Mouse (Mus musculus) lung, postnatal 0 days (tissue): ENCODE data around the gene Osm. TPM values are rescaled to one million over a fixed set of nuclear protein-coding genes. Genes with fewer than 3 reads are reported as not detected.

ENCODE experiments used
- ATAC-seq: fragments of 200-750 bp; cut with Nextera tagmentation; 2 replicates; pipeline ENCODE4 v1.8.0; 2017; ENCODE audit warnings: moderate library complexity
- DNase-seq: peaks from one replicate; pipeline ENCODE4 v3.0.0-alpha.2; 2016; ENCODE audit warnings: low spot score
- H3K27ac ChIP-seq: fragments of 300-500 bp; sonication (generic); 2 replicates; pipeline ENCODE4 v1.5.1; 2014; ENCODE audit warnings: antibody characterized with exemption, mild to moderate bottlenecking, low read length, mixed read lengths
- H3K27me3 ChIP-seq: fragments of 300-500 bp; sonication (generic); replicated peaks from 2 replicates; pipeline ENCODE4 v1.6.1; 2014; ENCODE audit warnings: low read length, mixed read lengths; ENCODE audit not compliant: insufficient read depth
- H3K36me3 ChIP-seq: fragments of 300-500 bp; sonication (generic); 2 replicates; pipeline ENCODE4 v1.6.1; 2014; ENCODE audit warnings: low read length, mixed read lengths; ENCODE audit not compliant: insufficient read depth
- H3K4me1 ChIP-seq: fragments of 300-500 bp; sonication (generic); 2 replicates; pipeline ENCODE4 v1.6.1; 2014; ENCODE audit warnings: antibody characterized with exemption, low read depth, low read length, mixed read lengths; ENCODE audit not compliant: insufficient read depth
- H3K4me2 ChIP-seq: fragments of 300-500 bp; sonication (generic); replicated peaks from 2 replicates; pipeline ENCODE4 v1.6.1; 2014; ENCODE audit warnings: low read depth, mild to moderate bottlenecking, low read length, moderate library complexity, mixed read lengths
- H3K4me3 ChIP-seq: fragments of 300-500 bp; sonication (generic); 2 replicates; pipeline ENCODE4 v1.5.1; 2014; ENCODE audit warnings: low read depth, low read length
- H3K9ac ChIP-seq: fragments of 300-500 bp; sonication (generic); replicated peaks from 2 replicates; pipeline ENCODE4 v1.6.1; 2014; ENCODE audit warnings: low read depth, mild to moderate bottlenecking
- H3K9me3 ChIP-seq: fragments of 300-500 bp; sonication (generic); 2 replicates; pipeline ENCODE4 v1.6.1; 2016; ENCODE audit warnings: low read length, mixed read lengths
- CTCF ChIP-seq: IDR thresholded peaks from 2 replicates; pipeline ENCODE4 v1.5.1; 2016; ENCODE audit warnings: antibody characterized with exemption, mild to moderate bottlenecking
- EP300 ChIP-seq: IDR thresholded peaks from 2 replicates; pipeline ENCODE4 v1.6.1; 2016; ENCODE audit warnings: antibody characterized with exemption, mild to moderate bottlenecking, control low read depth
- WGBS: fragments of 180-500 bp; shearing (Covaris S2); extraction: QIAGEN DNeasy Blood & Tissue Kit; methylation state at CpG from one replicate; pipeline ENCODE4 v1.1.7; 2014; 5-methylcytosine and 5-hydroxymethylcytosine counted together
- polyA plus RNA-seq: library from polyadenylated mRNA; unstranded; fragments of >200 nt; fragmentation: Nextera tagmentation; extraction: Ambion mirVana; gene quantifications from 2 replicates; pipeline ENCODE4 v1.2.1, GENCODE M21; 2015

Gene Osm
- 0.69 and 1.3 TPM in 2 replicates for polyA plus RNA-seq

DNA sequence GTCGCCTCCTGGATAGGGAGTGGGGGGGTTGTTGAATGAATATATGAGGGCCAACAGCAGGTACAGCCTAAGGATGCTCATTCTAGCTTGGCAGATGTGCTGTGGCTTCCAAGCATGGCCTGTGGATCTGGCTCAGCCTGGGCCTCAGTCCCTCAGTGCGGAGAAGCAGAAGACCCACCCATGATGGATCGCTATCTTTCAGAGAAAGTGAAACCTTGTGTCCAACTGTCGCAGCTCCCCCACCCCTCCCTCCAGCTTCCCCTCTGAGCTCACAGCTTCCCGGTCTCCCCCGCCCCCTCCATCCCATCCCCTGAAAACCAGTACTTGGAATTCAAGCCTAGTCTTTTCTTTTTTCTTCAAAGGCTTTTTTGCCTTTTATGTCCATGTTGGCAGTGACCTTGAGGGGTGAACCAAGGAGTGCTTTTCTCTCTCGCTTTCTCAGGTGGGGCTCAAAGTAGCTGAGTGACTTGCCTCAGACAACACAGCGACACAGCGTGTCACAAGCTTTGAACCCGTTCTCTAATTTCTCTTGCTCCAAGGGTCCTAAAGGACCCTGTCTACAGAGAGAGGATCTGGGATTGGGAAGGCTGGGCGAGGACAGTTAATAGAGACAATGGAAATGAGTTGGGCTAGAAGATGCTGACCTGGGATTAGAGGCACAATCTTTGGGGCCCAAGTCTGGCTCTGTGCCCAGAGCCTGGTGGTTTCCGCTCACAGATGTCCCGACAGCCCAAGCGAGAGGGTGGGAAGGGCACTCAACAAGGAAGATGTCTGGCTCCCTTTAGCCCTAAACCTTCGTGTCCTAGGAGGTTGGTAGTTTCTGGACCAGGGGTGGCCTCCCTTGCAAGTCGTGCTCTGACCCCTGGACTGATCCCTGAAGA is at the start of gene Osm:
Gene Osm, plus strand, starts transcription at position 756 of the 881 bp plus-strand sequence.
- Histone ChIP-seq H3K36me3 (no peaks in the 10 kb centered on the region), H3K27ac (no peak within 1 kb of the TSS), H3K4me3 (0 out of 2 replicates have a peak within 1 kb of the TSS, but pooled peaks have one; percentile 10), H3K27me3 (no peaks in the 10 kb centered on the region), H3K9me3 (no peaks in the 10 kb centered on the region), H3K9ac (no peak within 1 kb of the TSS), H3K4me1 (no peaks in the 10 kb centered on the region), H3K4me2 (no peak within 1 kb of the TSS)
- ATAC-seq (no peak), DNase-seq (no peak)
- TF ChIP-seq CTCF: no peak
- no peak for TF ChIP-seq EP300
- 59% methylated on average over 16 of the region's 16 CpGs for WGBS

DNA sequence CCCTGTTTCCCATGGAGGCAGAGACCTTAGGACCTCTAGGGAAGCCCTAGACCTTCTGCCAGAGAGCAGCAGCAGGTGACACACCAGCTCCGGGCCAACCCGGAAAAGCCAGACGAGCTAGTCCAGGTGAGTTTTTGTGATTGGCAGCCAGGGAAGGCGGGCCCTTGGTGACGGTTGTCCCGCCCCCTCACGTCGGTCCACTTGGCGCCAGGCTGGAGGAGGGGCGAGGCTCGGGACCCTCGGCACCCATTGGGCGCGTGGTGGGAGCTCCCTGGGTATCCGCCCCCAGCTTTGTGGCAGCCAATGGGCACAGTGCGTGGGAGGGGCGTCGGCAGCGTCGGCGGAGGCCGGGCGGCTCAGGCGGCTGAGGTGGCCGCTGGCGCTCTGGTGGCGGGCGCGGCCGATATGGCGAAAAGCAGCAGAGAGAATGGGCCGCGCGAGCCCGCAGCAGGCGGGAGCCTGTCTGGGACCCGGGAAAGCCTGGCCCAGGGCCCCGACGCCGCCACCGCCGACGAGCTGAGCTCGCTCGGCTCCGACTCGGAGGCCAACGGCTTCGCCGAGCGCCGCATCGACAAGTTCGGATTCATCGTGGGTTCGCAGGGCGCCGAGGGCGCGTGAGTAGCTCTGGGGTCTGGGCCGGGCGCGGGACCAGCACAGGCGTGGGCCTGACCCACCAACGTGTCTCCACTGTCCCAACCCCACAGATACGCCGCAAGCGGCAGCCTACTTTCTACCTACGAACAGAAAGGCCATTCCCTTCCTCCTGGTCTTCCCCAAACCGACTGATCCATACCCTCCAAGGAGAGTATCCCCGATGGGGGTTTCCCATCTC is 49.5 kb upstream of the Osm start, which contains the start of gene Tbc1d10a:
Gene Tbc1d10a, plus strand, starts transcription at position 304 of the 832 bp plus-strand sequence.
- Histone ChIP-seq H3K4me3 (peak within 1 kb of the TSS; percentile 84), H3K9ac (peak within 1 kb of the TSS; percentile 91), H3K27me3 (no peaks in the 10 kb centered on the region), H3K27ac (peak within 1 kb of the TSS; percentile 84), H3K9me3 (no peaks in the 10 kb centered on the region), H3K36me3 (no peaks in the 10 kb centered on the region), H3K4me2 (peak within 1 kb of the TSS; percentile 94), H3K4me1 (peaks cover 21% of the 10 kb centered on the region; the same call in 1 of the 2 replicates)
- WGBS: 3% methylated on average over 64 of the region's 71 CpGs
- DNase-seq: peak; percentile 99
- ATAC-seq: peak; percentile 100
- TF ChIP-seq CTCF: no peak; the same call in 1 of the 2 replicates
- no peak for TF ChIP-seq EP300

DNA sequence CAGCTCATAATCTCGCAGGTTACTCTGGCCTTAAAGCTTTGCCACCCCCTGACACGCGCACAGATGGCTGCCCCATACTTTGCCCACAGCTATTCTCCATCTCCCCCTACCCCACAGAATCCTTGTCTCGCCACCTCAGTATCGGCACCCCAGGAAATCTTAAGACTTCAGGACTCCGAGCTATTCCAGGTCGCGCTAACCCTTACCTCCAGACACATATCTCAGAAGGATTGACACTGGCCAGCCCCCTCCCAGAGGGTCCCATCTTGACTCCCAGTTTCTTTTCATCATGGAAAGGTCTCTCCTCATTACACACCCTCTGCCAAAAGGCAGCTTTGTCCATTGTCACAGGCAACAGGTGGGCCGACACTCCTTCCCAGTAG is 48.9 kb upstream of the Osm start:
- peak overlapping the region; percentile 94 for H3K4me2 ChIP-seq
- H3K36me3 ChIP-seq: no peaks in the 10 kb centered on the region
- WGBS: 11% methylated on average over 9 of the region's 9 CpGs
- DNase-seq (no peak), ATAC-seq (no peak)
- TF ChIP-seq EP300 (no peak), CTCF (no peak)
- H3K27ac ChIP-seq: peak overlapping the region; percentile 84; the same call in 1 of the 2 replicates
- H3K9me3 ChIP-seq: no peaks in the 10 kb centered on the region
- H3K9ac ChIP-seq: peak overlapping the region; percentile 91
- no peaks in the 10 kb centered on the region for H3K27me3 ChIP-seq
- peak overlapping the region; percentile 84 for H3K4me3 ChIP-seq
- H3K4me1 ChIP-seq: peaks cover 21% of the 10 kb centered on the region; the same call in 1 of the 2 replicates

DNA sequence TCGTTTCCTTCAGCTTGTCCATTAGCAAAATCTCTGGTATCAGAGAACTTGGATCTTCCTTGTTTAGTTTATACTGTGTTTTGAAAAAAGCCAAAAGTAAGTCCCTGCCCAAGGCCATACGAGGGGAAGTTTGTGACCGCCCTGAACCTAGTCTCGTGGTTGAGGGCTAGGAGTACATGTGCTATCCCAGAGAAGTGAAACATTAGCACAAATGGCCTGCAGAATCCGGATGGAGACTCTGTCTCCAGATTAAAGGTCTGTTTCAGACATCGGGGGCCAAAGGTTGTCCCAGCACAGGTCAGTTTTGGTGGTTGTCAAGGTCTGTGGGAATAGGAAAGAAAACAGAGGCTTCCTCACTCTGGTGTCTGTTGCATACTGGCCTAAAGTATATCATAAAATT is 47.0 kb upstream of the Osm start:
- Histone ChIP-seq H3K4me2 (no peak overlapping the region), H3K4me3 (no peak overlapping the region), H3K9ac (no peak overlapping the region), H3K9me3 (no peaks in the 10 kb centered on the region), H3K4me1 (peaks cover 21% of the 10 kb centered on the region; the same call in 1 of the 2 replicates), H3K27me3 (no peaks in the 10 kb centered on the region), H3K27ac (no peak overlapping the region), H3K36me3 (no peaks in the 10 kb centered on the region)
- DNase-seq (no peak), ATAC-seq (no peak)
- WGBS: 82% methylated on average over 6 of the region's 6 CpGs
- TF ChIP-seq CTCF (no peak), EP300 (no peak)

DNA sequence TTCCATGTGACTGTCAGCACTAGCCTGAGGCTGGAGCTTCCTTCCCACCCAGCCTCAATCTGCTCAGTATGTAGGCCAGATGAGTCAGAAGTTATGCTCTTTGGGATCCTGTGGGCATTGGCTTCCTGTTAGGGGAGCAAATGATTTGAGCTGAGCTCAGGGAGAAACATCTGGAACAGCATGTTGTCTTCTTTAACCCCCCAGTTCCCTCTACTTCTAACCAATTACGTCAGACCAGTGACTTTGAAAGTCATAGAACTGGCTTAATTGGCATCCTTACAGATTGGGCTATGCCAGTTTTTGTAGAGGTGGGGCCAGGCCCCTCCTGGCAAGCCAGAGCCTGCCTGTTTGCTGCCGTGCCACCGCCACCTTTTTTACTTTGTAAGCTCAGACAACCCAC is 45.5 kb upstream of the Osm start:
- no peak overlapping the region for H3K27ac ChIP-seq
- H3K4me1 ChIP-seq: peaks cover 21% of the 10 kb centered on the region; the same call in 1 of the 2 replicates
- H3K36me3 ChIP-seq: no peaks in the 10 kb centered on the region
- ATAC-seq (no peak), DNase-seq (peak; percentile 49)
- no peak overlapping the region for H3K4me2 ChIP-seq
- H3K9ac ChIP-seq: no peak overlapping the region
- WGBS: 57% methylated on average over 3 of the region's 3 CpGs
- no peak overlapping the region for H3K4me3 ChIP-seq
- TF ChIP-seq CTCF (no peak), EP300 (no peak)
- no peaks in the 10 kb centered on the region for H3K27me3 ChIP-seq
- H3K9me3 ChIP-seq: no peaks in the 10 kb centered on the region

DNA sequence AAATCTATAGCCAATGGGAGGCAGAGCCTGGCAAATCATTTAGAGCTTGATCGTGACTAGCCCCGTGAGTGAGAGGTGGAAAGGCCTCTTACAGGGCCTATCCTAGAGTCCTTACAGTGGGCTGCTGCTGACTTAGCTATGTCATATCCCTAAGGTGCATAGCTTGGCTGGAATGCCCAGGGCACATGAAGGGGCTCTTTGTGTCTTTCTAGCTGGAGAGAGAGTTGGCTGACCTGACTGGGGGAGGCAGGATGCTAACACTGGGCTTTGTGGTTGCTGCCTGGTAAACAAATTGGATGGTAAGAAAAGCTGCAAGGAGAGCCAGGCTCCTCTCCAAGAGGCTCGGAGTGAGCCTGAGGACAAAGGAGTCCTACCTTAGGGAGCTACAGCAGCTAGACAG is 43.5 kb upstream of the Osm start:
- DNase-seq (no peak), ATAC-seq (no peak)
- TF ChIP-seq EP300: no peak
- TF ChIP-seq CTCF: no peak
- Histone ChIP-seq H3K4me1 (peaks cover 14% of the 10 kb centered on the region; the same call in 1 of the 2 replicates), H3K4me2 (no peak overlapping the region), H3K27ac (peak overlapping the region; percentile 43; the same call in 1 of the 2 replicates), H3K27me3 (no peaks in the 10 kb centered on the region), H3K36me3 (no peaks in the 10 kb centered on the region), H3K9me3 (no peaks in the 10 kb centered on the region), H3K4me3 (no peak overlapping the region), H3K9ac (no peak overlapping the region)
- 75% methylated on average over 3 of the region's 3 CpGs for WGBS
